ENCODE assay signal across 16 mouse cellular contexts in genomic region chr7:29032685-29033084, GRCm38 (mm10). TPM values are rescaled to one million over a fixed set of nuclear protein-coding genes. Genes with fewer than 3 reads are reported as not detected.
DNase-seq lines count a peak whose midpoint lies in the region; ATAC-seq and TF ChIP-seq lines count a peak whose summit lies in the region.
"Had no signal": no experiment of that assay in that cellular context is flagged by ENCODE, and none has a peak within 500 bp of the region (broad histone marks: within the 10 kb centered on the region; RNA-seq: fewer than 3 reads in every experiment).

No protein-coding gene starts in this region.

- TF ChIP-seq POLR2A in ES-Bruce4 (IDR thresholded peaks at IDR 0.05; ENCODE audit: insufficient read depth, low read length), result no peak

- peak; percentile 70 for ATAC-seq in granulocyte monocyte progenitor cell, adult 5-6 weeks (replicated peaks; ENCODE audit: poor library complexity, severe bottlenecking)

- H3K4me1 ChIP-seq in ES-Bruce4 (ENCODE audit: control insufficient read depth, insufficient read depth, low read length), result no peaks in the 10 kb centered on the region
- H3K4me1 ChIP-seq: forebrain, embryonic 12.5 days; limb, embryonic 10.5 days; neural tube, embryonic 15.5 days; stomach, embryonic 15.5 days had no signal

- intact Hi-C loops in left cerebral cortex, adult 2 months (cut with DNase I), result no loop called here
- intact Hi-C loops in left cerebral cortex, postnatal 4 days (cut with DNase I), result no loop called here

- no peak for DNase-seq in left cerebral cortex, adult 2 months (ENCODE audit: extremely low spot score in 1 of 2, low spot score in 2 of 2)
- no peak for DNase-seq in left cerebral cortex, postnatal 4 days
- DNase-seq in B cell, adult 2 months, result peak; percentile 32 to 35
- no peak for DNase-seq in urinary bladder, postnatal 36 days (ENCODE audit: low spot score in 2 of 2)
- no peak for DNase-seq in urinary bladder, postnatal 25 days (ENCODE audit: low spot score)
- no peak for DNase-seq in embryo, embryonic 10 days (ENCODE audit: low spot score)
- DNase-seq: cerebellum, adult 8-10 months; lung, postnatal 10 days; midbrain, embryonic 14.5 days; right cerebral cortex, postnatal 14 days had no signal

- no peaks in the 10 kb centered on the region for H3K27me3 ChIP-seq in ES-Bruce4 (ENCODE audit: control insufficient read depth, insufficient read depth, low read length, poor library complexity, severe bottlenecking)
- H3K27me3 ChIP-seq: forebrain, embryonic 12.5 days; neural tube, embryonic 15.5 days; stomach, embryonic 15.5 days had no signal

- no peaks in the 10 kb centered on the region for H3K9me3 ChIP-seq in ES-Bruce4 (replicated peaks; ENCODE audit: control insufficient read depth, insufficient read depth, low read length, poor library complexity, severe bottlenecking)
- H3K9me3 ChIP-seq: forebrain, embryonic 12.5 days; limb, embryonic 10.5 days; neural tube, embryonic 15.5 days; stomach, embryonic 15.5 days had no signal

- no peak overlapping the region for H3K27ac ChIP-seq in left cerebral cortex, adult 2 months
- no peak overlapping the region for H3K27ac ChIP-seq in ES-Bruce4 (ENCODE audit: insufficient read depth, low read length)
- H3K27ac ChIP-seq: forebrain, embryonic 12.5 days; limb, embryonic 10.5 days; neural tube, embryonic 15.5 days; stomach, embryonic 15.5 days had no signal

- H3K4me3 ChIP-seq in left cerebral cortex, adult 2 months, result no peak overlapping the region
- no peak overlapping the region for H3K4me3 ChIP-seq in ES-Bruce4 (ENCODE audit: low read depth, low read length)
- H3K4me3 ChIP-seq: forebrain, embryonic 12.5 days; limb, embryonic 10.5 days; neural tube, embryonic 15.5 days; stomach, embryonic 15.5 days had no signal

- no peaks in the 10 kb centered on the region for H3K36me3 ChIP-seq in ES-Bruce4 (ENCODE audit: control insufficient read depth, insufficient read depth, low read length, poor library complexity, severe bottlenecking)
- H3K36me3 ChIP-seq: forebrain, embryonic 12.5 days; limb, embryonic 10.5 days; neural tube, embryonic 15.5 days; stomach, embryonic 15.5 days had no signal

- no peak for TF ChIP-seq EP300 in ES-Bruce4 (IDR thresholded peaks at IDR 0.05; ENCODE audit: insufficient read depth, low read depth, low read length)

- no peak overlapping the region for H3K9ac ChIP-seq in ES-Bruce4 (ENCODE audit: low read depth, poor library complexity, severe bottlenecking)
- H3K9ac ChIP-seq: forebrain, embryonic 12.5 days; neural tube, embryonic 15.5 days; stomach, embryonic 15.5 days had no signal

- TF ChIP-seq CTCF in left cerebral cortex, adult 2 months (IDR thresholded peaks at IDR 0.05), result peak; percentile 38
- TF ChIP-seq CTCF in ES-Bruce4 (IDR thresholded peaks at IDR 0.05; ENCODE audit: low read depth, low read length), result peak; percentile 68

RNA-seq across cellular contexts. Expression of gene Map4k1, which starts 50.8 kb away (rescaled TPM):
- 1 to 10 TPM; 1.8 to 2.3 TPM for total RNA-seq in left cerebral cortex, adult 2 months (2021)
- 10 to 100 TPM; 12.9 to 14.7 TPM for total RNA-seq in left cerebral cortex, postnatal 4 days (2021)
- 33.2 and 36.3 TPM in 2 replicates for polyA plus RNA-seq in ES-Bruce4 (2011; ENCODE audit: insufficient read depth, insufficient read length, low read depth, missing spikeins)
- total RNA-seq in granulocyte monocyte progenitor cell, adult 5-6 weeks (2014; fragmentation: Nextera tagmentation), result 46.1 and 62.3 TPM in 2 replicates
- 42.4 and 48.7 TPM in 2 replicates for total RNA-seq in granulocyte monocyte progenitor cell, adult 5-6 weeks (2017)

RNA-seq across cellular contexts. Expression of gene Eif3k, which starts 51.0 kb away (rescaled TPM):
- total RNA-seq in left cerebral cortex, adult 2 months (2021), result 100 to 1,000 TPM; 179 to 192 TPM
- total RNA-seq in left cerebral cortex, postnatal 4 days (2021), result 100 to 1,000 TPM; 212 to 213 TPM
- polyA plus RNA-seq in ES-Bruce4 (2011; ENCODE audit: insufficient read depth, insufficient read length, low read depth, missing spikeins), result 409 and 413 TPM in 2 replicates
- 474 TPM in 2 replicates for total RNA-seq in granulocyte monocyte progenitor cell, adult 5-6 weeks (2014; fragmentation: Nextera tagmentation)
- total RNA-seq in granulocyte monocyte progenitor cell, adult 5-6 weeks (2017), result 400 and 462 TPM in 2 replicates

Comparison
In these comparisons a context has a peak if more than half of its experiments do, and no peak if none do; other contexts are left out.
1. RNA of gene Map4k1, which starts 50.8 kb away (total RNA-seq): 42.4 to 62.3 TPM in granulocyte monocyte progenitor cell, adult 5-6 weeks and 12.9 to 14.7 TPM in left cerebral cortex, postnatal 4 days; 1.8 to 2.3 TPM in left cerebral cortex, adult 2 months; every median in the first group is over 4 times any median in the second.
2. DNase-seq: peak in B cell, adult 2 months (2 of 2); none in left cerebral cortex, adult 2 months (0 of 2), left cerebral cortex, postnatal 4 days (single experiment), urinary bladder, postnatal 36 days (0 of 2), urinary bladder, postnatal 25 days (single experiment) and embryo, embryonic 10 days (single experiment).